Mouse (Mus musculus): ENCODE results near the gene Mettl15. TPM values are rescaled to one million over a fixed set of nuclear protein-coding genes. Genes with fewer than 3 reads are reported as not detected.

Mettl15 gene
- polyA plus RNA-seq (2014; fragmentation: Nextera tagmentation; extraction: Ambion mirVana): 11.2 and 12.9 TPM in 2 replicates

DNA sequence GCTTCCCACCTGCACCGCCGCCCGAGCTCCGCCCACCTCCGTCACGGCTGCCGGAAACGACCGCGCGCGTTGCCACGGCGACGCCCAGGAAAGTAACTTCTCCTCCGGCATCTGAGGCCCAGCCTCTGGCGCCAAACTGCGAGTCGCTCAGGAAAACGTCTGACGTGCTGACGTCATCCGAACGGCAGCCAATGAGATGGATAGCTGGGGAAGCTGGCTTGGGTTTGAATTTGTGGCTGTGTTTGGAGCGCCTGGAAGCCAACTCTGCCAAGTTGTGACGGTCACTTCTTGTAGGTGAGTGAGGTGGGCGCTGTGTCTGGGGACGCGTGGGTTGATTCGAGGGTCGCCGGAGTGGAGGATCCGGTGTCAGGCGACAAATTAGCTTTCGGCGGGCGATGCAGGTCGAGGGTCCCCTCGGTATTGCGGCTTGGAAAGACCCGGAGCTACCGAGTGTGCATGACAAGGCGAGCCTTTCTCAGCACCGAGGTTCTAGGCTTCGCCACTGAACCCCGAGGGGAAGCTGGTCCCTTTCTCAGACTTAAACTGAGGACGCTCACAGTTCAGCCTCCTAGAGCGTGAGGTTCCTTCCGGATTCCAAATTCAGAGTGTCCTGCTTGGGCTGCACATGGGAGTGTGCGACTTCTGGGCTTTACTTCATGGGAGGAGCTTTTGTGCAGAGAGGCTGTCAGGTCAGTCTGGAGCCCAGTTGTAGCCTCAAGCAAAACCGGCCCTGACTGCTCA, at the start of gene Mettl15, which contains the start of gene Kif18a:
TSS of gene Mettl15 (minus strand) at position 149 of the 741 bp plus-strand sequence.
TSS of gene Kif18a (plus strand) at position 139 of the 741 bp plus-strand sequence.
- DNase-seq (ENCODE audit: low spot score): peak; percentile 95
- peak within 1 kb of the TSS; percentile 70 for H3K9ac ChIP-seq (ENCODE audit: low read length)
- WGBS: under 1% methylated on average over 51 of the region's 51 CpGs
- no peaks in the 10 kb centered on the region for H3K36me3 ChIP-seq (ENCODE audit: control insufficient read depth, insufficient read depth, low read length)
- H3K4me1 ChIP-seq (ENCODE audit: control insufficient read depth, insufficient read depth, low read length): no peaks in the 10 kb centered on the region; the same call in 1 of the 2 replicates
- ATAC-seq (ENCODE audit: insufficient read depth, low FRiP score, low TSS enrichment): peak; percentile 97
- peak within 1 kb of the TSS; percentile 62 for H3K4me2 ChIP-seq (ENCODE audit: low read depth)
- peak within 1 kb of the TSS; percentile 75; the same call in 1 of the 2 replicates for H3K27ac ChIP-seq (ENCODE audit: low read depth, low read length)
- H3K27me3 ChIP-seq (ENCODE audit: control insufficient read depth, insufficient read depth, low read length): no peaks in the 10 kb centered on the region
- peak within 1 kb of the TSS; percentile 70 for H3K4me3 ChIP-seq (ENCODE audit: low read depth, low read length)
- H3K9me3 ChIP-seq (ENCODE audit: control insufficient read depth, low read length): no peaks in the 10 kb centered on the region

DNA sequence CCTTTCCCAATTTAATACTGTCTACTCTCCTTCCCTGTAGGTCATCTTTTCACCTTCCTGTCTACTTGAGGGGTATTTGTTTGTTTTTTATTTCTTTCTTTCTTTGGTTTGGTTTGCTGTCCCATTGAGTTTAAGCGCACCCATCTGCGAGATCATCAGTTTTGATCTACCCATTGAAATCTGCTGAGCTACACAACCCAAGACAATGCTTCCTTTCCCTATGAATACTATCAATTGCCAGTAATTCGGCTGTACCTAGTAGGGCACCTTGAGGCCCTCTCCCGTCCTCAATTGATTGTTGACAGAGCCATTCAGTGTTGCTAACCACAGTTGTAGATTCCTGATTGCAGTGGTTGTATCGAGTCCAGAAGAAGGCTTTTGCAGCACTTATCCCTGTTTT, 30.8 kb upstream of the Mettl15 start:
- Histone ChIP-seq H3K9me3 (ENCODE audit: control insufficient read depth, low read length) (no peaks in the 10 kb centered on the region), H3K27me3 (ENCODE audit: control insufficient read depth, insufficient read depth, low read length) (no peaks in the 10 kb centered on the region), H3K4me3 (ENCODE audit: low read depth, low read length) (no peak overlapping the region), H3K27ac (ENCODE audit: low read depth, low read length) (no peak overlapping the region), H3K4me2 (ENCODE audit: low read depth) (no peak overlapping the region), H3K36me3 (ENCODE audit: control insufficient read depth, insufficient read depth, low read length) (peaks cover 2% of the 10 kb centered on the region; the same call in 1 of the 2 replicates), H3K4me1 (ENCODE audit: control insufficient read depth, insufficient read depth, low read length) (no peaks in the 10 kb centered on the region), H3K9ac (ENCODE audit: low read length) (no peak overlapping the region)
- no peak for DNase-seq (ENCODE audit: low spot score)
- WGBS: 94% methylated on average over 5 of the region's 5 CpGs
- ATAC-seq (ENCODE audit: insufficient read depth, low FRiP score, low TSS enrichment): no peak

DNA sequence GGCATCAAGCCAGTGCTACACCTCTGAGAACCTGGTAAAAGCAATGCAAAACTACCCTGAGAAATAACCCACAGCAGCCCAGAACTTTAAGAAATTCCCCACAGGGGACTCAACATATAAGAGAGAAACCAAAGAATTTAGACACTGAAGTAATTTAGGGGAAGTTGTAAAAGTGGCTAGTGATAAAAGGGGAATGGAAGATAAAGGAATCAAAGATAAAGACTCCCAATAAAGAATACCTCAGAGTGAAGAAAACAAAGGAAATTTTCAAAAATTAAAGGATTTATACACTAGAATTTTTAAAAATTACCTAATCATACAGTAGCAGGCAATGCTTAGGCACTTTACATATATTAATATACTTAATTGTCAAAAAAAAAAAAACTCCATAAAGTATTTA, 23.1 kb upstream of the Mettl15 start:
- no peak overlapping the region for H3K9ac ChIP-seq (ENCODE audit: low read length)
- H3K27ac ChIP-seq (ENCODE audit: low read depth, low read length): no peak overlapping the region
- ATAC-seq (ENCODE audit: insufficient read depth, low FRiP score, low TSS enrichment) (no peak), DNase-seq (ENCODE audit: low spot score) (no peak)
- no peaks in the 10 kb centered on the region for H3K27me3 ChIP-seq (ENCODE audit: control insufficient read depth, insufficient read depth, low read length)
- H3K4me3 ChIP-seq (ENCODE audit: low read depth, low read length): no peak overlapping the region
- H3K36me3 ChIP-seq (ENCODE audit: control insufficient read depth, insufficient read depth, low read length): no peaks in the 10 kb centered on the region
- H3K4me2 ChIP-seq (ENCODE audit: low read depth): no peak overlapping the region
- no peaks in the 10 kb centered on the region for H3K9me3 ChIP-seq (ENCODE audit: control insufficient read depth, low read length)
- no peaks in the 10 kb centered on the region for H3K4me1 ChIP-seq (ENCODE audit: control insufficient read depth, insufficient read depth, low read length)

DNA sequence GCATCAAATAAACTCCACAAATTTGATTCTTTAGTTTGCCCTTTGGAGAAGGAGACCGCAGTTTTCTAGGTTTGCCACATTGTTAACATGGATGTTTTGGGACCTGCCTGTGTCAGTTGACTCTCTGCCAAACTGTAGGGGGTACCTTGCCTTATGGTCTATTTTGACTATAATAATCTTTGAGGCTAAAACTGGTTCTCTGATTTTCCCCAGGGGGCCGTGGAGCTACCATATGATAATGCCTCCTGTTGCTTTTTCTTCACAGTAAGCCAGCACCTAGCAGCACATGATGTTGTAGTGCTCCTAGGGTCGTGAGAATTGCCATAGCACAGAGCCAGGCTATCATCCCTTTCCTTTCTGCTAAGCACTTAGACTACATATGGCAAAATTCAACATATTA, 21.7 kb upstream of the Mettl15 start:
- H3K4me2 ChIP-seq (ENCODE audit: low read depth): no peak overlapping the region
- WGBS: 88% methylated on average over 3 of the region's 3 CpGs
- no peaks in the 10 kb centered on the region for H3K4me1 ChIP-seq (ENCODE audit: control insufficient read depth, insufficient read depth, low read length)
- no peak overlapping the region for H3K9ac ChIP-seq (ENCODE audit: low read length)
- no peaks in the 10 kb centered on the region for H3K36me3 ChIP-seq (ENCODE audit: control insufficient read depth, insufficient read depth, low read length)
- no peaks in the 10 kb centered on the region for H3K27me3 ChIP-seq (ENCODE audit: control insufficient read depth, insufficient read depth, low read length)
- H3K4me3 ChIP-seq (ENCODE audit: low read depth, low read length): no peak overlapping the region
- H3K27ac ChIP-seq (ENCODE audit: low read depth, low read length): no peak overlapping the region
- no peaks in the 10 kb centered on the region for H3K9me3 ChIP-seq (ENCODE audit: control insufficient read depth, low read length)
- DNase-seq (ENCODE audit: low spot score): no peak
- no peak for ATAC-seq (ENCODE audit: insufficient read depth, low FRiP score, low TSS enrichment)

DNA sequence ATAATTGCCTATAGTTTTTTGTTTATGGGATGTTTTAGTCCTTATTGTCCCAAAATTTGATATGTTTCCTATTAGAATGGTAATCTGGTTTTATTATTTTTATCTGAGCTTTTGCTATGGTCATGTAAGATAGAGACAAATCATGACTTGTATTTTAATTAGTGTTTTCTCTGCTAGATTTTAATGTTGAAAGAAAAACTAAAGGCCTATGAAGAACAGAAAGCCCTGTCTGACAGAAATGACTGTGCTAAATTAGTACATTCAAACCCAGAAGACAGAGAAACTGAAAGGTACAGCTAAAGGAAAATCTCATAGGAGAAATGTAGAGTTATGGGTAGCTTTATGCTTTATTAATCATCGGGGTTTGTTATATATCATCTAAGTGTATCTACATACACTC, 17.6 kb upstream of the Mettl15 start:
- WGBS: 95% methylated on average over 1 of the region's 1 CpGs

DNA sequence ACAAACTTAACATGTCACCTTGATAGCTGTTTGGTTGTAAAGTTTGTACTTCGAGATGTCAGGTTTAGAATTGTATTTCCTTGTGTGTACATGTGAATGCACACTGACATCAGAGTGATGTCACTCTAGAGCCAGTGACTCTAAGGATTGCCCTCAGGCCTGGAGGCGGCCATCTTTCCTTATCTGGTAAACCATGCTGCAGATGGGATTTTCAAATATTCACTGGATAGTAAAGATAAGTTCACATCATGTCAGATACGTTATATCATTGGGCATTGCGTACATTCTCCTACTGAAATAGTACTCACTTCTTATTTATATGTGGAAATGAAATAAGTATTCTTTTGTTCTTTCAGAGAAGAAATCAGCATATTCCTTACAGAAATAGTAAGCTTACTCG, 15.7 kb upstream of the Mettl15 start:
- Histone ChIP-seq H3K9me3 (ENCODE audit: control insufficient read depth, low read length) (no peaks in the 10 kb centered on the region), H3K27ac (ENCODE audit: low read depth, low read length) (no peak overlapping the region), H3K4me2 (ENCODE audit: low read depth) (no peak overlapping the region), H3K4me1 (ENCODE audit: control insufficient read depth, insufficient read depth, low read length) (no peaks in the 10 kb centered on the region), H3K9ac (ENCODE audit: low read length) (no peak overlapping the region), H3K36me3 (ENCODE audit: control insufficient read depth, insufficient read depth, low read length) (peaks cover 2% of the 10 kb centered on the region; the same call in 1 of the 2 replicates), H3K4me3 (ENCODE audit: low read depth, low read length) (no peak overlapping the region), H3K27me3 (ENCODE audit: control insufficient read depth, insufficient read depth, low read length) (no peaks in the 10 kb centered on the region)
- ATAC-seq (ENCODE audit: insufficient read depth, low FRiP score, low TSS enrichment): no peak
- WGBS: 93% methylated on average over 5 of the region's 5 CpGs
- DNase-seq (ENCODE audit: low spot score): no peak

More for the DNA sequence above, 17.6 kb upstream of the Mettl15 start:
- ATAC-seq (ENCODE audit: insufficient read depth, low FRiP score, low TSS enrichment) (no peak), DNase-seq (ENCODE audit: low spot score) (no peak)
- Histone ChIP-seq H3K27me3 (ENCODE audit: control insufficient read depth, insufficient read depth, low read length) (no peaks in the 10 kb centered on the region), H3K9me3 (ENCODE audit: control insufficient read depth, low read length) (no peaks in the 10 kb centered on the region), H3K9ac (ENCODE audit: low read length) (no peak overlapping the region), H3K4me3 (ENCODE audit: low read depth, low read length) (no peak overlapping the region), H3K36me3 (ENCODE audit: control insufficient read depth, insufficient read depth, low read length) (peaks cover 2% of the 10 kb centered on the region; the same call in 1 of the 2 replicates), H3K4me1 (ENCODE audit: control insufficient read depth, insufficient read depth, low read length) (no peaks in the 10 kb centered on the region), H3K27ac (ENCODE audit: low read depth, low read length) (no peak overlapping the region), H3K4me2 (ENCODE audit: low read depth) (no peak overlapping the region)

DNA sequence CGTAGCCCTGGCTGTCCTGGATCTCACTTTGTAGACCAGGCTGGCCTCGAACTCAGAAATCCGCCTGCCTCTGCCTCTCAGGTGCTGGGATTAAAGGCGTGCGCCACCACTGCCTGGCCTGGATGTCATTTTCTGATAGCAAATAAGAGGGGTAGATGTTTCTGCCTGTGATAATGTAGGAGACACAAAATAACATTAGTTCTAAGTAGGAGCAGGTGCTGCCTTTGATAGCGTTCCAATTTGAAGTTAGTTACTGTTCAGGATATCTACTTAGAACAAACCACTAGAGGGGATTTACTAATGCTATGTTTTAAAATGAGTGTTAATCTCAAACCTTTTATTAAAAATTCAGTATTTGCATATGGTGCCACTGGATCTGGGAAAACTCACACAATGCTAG, 8.8 kb upstream of the Mettl15 start:
- Histone ChIP-seq H3K27ac (ENCODE audit: low read depth, low read length) (no peak overlapping the region), H3K9ac (ENCODE audit: low read length) (no peak overlapping the region), H3K4me2 (ENCODE audit: low read depth) (no peak overlapping the region), H3K4me3 (ENCODE audit: low read depth, low read length) (no peak overlapping the region), H3K36me3 (ENCODE audit: control insufficient read depth, insufficient read depth, low read length) (no peaks in the 10 kb centered on the region), H3K4me1 (ENCODE audit: control insufficient read depth, insufficient read depth, low read length) (no peaks in the 10 kb centered on the region), H3K9me3 (ENCODE audit: control insufficient read depth, low read length) (no peaks in the 10 kb centered on the region), H3K27me3 (ENCODE audit: control insufficient read depth, insufficient read depth, low read length) (no peaks in the 10 kb centered on the region)
- WGBS: 89% methylated on average over 6 of the region's 6 CpGs
- no peak for ATAC-seq (ENCODE audit: insufficient read depth, low FRiP score, low TSS enrichment)
- DNase-seq (ENCODE audit: low spot score): no peak

DNA sequence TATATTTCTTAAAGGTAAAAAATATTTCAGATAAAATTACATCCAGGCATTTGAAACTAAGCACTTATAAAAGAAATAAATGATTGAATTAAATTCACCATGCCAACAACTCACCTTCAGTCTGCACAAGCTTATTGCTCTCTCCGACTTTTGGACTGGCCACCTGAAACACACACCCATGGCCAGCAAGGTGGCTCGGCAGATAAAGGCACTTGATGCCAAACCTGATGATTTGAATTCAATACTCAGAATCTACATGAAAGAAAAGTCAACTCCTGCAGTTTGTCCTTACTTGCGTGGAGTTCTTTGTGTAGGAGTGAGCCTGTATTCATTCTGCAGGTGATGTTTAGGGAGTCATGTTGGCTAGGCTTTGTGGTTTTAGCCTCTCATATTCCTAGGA, 3.6 kb upstream of the Mettl15 start:
- Histone ChIP-seq H3K27me3 (ENCODE audit: control insufficient read depth, insufficient read depth, low read length) (no peaks in the 10 kb centered on the region), H3K4me3 (ENCODE audit: low read depth, low read length) (no peak overlapping the region), H3K9ac (ENCODE audit: low read length) (no peak overlapping the region), H3K4me1 (ENCODE audit: control insufficient read depth, insufficient read depth, low read length) (no peaks in the 10 kb centered on the region; the same call in 1 of the 2 replicates), H3K27ac (ENCODE audit: low read depth, low read length) (no peak overlapping the region), H3K4me2 (ENCODE audit: low read depth) (no peak overlapping the region), H3K9me3 (ENCODE audit: control insufficient read depth, low read length) (no peaks in the 10 kb centered on the region), H3K36me3 (ENCODE audit: control insufficient read depth, insufficient read depth, low read length) (no peaks in the 10 kb centered on the region)
- DNase-seq (ENCODE audit: low spot score) (no peak), ATAC-seq (ENCODE audit: insufficient read depth, low FRiP score, low TSS enrichment) (no peak)
- 97% methylated on average over 3 of the region's 3 CpGs for WGBS

DNA sequence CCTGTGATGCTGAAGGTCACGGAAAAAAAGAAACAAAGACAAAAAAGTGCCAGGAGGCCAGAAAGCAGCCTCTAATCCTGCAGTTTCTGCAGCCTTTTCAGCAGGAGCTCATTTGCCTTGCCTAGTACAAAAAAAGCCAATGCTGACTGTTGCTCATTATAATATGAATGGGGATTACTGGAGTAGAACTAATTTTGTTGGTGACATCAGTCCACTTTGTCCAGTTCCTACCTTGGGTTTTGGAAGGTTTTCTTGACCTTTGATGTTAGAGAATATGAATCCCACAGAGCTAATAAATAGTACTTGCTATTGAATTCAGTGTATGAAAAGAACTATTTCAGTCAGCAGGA, 768 bp upstream of the Mettl15 start:
- no peaks in the 10 kb centered on the region for H3K9me3 ChIP-seq (ENCODE audit: control insufficient read depth, low read length)
- peak overlapping the region; percentile 70 for H3K9ac ChIP-seq (ENCODE audit: low read length)
- ATAC-seq (ENCODE audit: insufficient read depth, low FRiP score, low TSS enrichment): peak; percentile 35
- no peaks in the 10 kb centered on the region for H3K36me3 ChIP-seq (ENCODE audit: control insufficient read depth, insufficient read depth, low read length)
- H3K27ac ChIP-seq (ENCODE audit: low read depth, low read length): no peak overlapping the region
- no peaks in the 10 kb centered on the region for H3K27me3 ChIP-seq (ENCODE audit: control insufficient read depth, insufficient read depth, low read length)
- peak overlapping the region; percentile 62 for H3K4me2 ChIP-seq (ENCODE audit: low read depth)
- peak overlapping the region; percentile 70 for H3K4me3 ChIP-seq (ENCODE audit: low read depth, low read length)
- 0% methylated on average over 1 of the region's 1 CpGs for WGBS
- no peak for DNase-seq (ENCODE audit: low spot score)
- H3K4me1 ChIP-seq (ENCODE audit: control insufficient read depth, insufficient read depth, low read length): no peaks in the 10 kb centered on the region; the same call in 1 of the 2 replicates

All from neural tube, embryonic 11.5 days (tissue).